Mouse (Mus musculus) lung, postnatal 0 days (tissue): ENCODE measurements around the gene Gna14.

Source experiments
- CTCF ChIP-seq: IDR thresholded peaks from 2 replicates; pipeline ENCODE4 v1.5.1; 2016; ENCODE audit warnings: antibody characterized with exemption, mild to moderate bottlenecking
- EP300 ChIP-seq: IDR thresholded peaks from 2 replicates; pipeline ENCODE4 v1.6.1; 2016; ENCODE audit warnings: antibody characterized with exemption, mild to moderate bottlenecking, control low read depth

- TF ChIP-seq CTCF (no peak), EP300 (no peak)
These were observed 149.0 kb downstream of the Gna14 start for GRCm38 (mm10) chr19:16584546-16584945.
